Mouse (Mus musculus) lung, postnatal 0 days (tissue): ENCODE data around the gene Fancm.

Experiments used
- CTCF ChIP-seq: IDR thresholded peaks from 2 replicates; pipeline ENCODE4 v1.5.1; 2016; ENCODE audit warnings: antibody characterized with exemption, mild to moderate bottlenecking
- EP300 ChIP-seq: IDR thresholded peaks from 2 replicates; pipeline ENCODE4 v1.6.1; 2016; ENCODE audit warnings: antibody characterized with exemption, mild to moderate bottlenecking, control low read depth

GRCm38 (mm10) chr12:65068409-65068808, 7.0 kb upstream of the Fancm start:
- TF ChIP-seq CTCF = no peak
- TF ChIP-seq EP300 = no peak
